Mouse (Mus musculus): ENCODE data around the gene Rabep2.

DNA sequence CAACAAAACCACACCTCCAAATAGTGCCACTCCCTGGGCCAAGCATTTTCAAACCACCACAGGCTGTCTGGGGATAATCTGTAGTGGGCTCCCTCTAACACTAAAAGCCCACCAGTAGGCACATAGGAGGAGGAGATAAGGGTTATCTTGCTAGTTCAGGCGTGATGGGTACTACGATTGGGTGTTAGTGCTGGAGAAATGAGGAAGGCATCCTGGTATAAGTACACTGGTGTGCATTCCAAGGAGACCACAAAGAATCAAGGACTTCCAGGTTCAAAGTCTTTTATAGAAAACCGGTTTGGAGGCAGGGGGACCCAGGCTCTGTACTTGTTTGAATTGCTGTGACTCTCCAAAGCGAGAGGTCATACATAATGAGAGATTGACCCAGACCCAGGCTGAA is 405 bp upstream of the Rabep2 start:
- no peak for TF ChIP-seq CTCF (conservative IDR thresholded peaks at IDR 0.05; ENCODE audit: insufficient read depth, insufficient read length, low read depth, low read length)
- no peak for TF ChIP-seq POLR2A (IDR thresholded peaks at IDR 0.05; ENCODE audit: low read depth, low read length)

Data from kidney, adult 2 months (tissue).